Mouse (Mus musculus): ENCODE data around the gene Bmper.

DNA sequence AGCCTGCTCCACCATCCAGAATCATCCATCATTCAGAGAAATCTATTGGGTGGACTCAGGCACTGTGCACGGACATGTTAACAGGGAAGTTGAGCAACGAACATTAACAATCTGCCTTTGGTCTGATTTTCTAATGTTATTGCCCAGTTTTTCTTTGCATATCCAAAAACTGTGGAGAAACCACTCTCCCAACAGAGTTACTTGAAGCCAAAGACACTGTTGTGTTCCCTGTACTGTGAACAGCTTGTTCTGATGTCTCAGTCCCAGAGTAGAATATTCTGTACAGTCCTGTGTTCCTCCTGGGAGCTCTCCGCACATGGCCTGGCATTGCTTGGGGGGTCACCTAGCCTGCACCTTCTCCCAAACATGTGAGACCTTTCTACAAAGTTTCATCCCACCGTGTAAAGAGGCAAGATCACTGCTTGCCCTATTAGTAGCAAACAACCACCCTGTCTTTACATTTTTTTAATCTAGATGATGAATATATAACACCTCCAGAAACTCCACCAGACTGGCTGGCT, 62.1 kb downstream of the Bmper start:
- TF ChIP-seq CTCF (IDR thresholded peaks at IDR 0.05; ENCODE audit: low read depth), result no peak
- no peak for TF ChIP-seq EP300 (IDR thresholded peaks at IDR 0.05; ENCODE audit: low read depth)
